In the genomic region with DNA sequence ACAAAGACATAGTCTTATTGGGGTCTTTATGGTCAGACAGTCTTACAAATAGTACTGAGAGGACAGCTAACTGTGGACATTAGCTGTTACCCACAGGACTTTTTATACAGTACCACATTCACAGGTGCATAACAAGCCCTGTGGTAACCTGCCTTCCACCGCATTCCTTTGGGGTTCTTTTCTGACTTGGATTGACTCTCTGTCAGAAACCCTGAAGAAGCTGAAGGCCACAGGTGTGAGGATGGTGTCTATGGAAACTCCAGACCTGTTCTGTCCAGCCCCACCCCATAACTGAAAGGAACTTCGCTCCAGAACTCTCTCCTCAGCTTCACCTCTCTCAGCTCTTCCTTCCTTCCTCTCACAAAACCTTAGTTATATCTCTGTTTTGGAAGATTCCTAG, we compare ENCODE assay signal across 17 mouse cellular contexts. TPM values are rescaled to one million over a fixed set of nuclear protein-coding genes. Genes with fewer than 3 reads are reported as not detected.
"Had no signal": no experiment of that assay in that cellular context is flagged by ENCODE, and none has a peak within 500 bp of the region (broad histone marks: within the 10 kb centered on the region; RNA-seq: fewer than 3 reads in every experiment).

No protein-coding gene starts in this region.

- H3K4me1 ChIP-seq: neural tube, embryonic 13.5 days; neural tube, embryonic 15.5 days had no signal

- H3K9me3 ChIP-seq: neural tube, embryonic 13.5 days; neural tube, embryonic 15.5 days; stomach, embryonic 15.5 days had no signal

- H3K36me3 ChIP-seq: neural tube, embryonic 13.5 days; neural tube, embryonic 15.5 days; stomach, embryonic 15.5 days had no signal

- H3K27ac ChIP-seq: neural tube, embryonic 13.5 days; neural tube, embryonic 15.5 days; stomach, postnatal 0 days had no signal

- H3K27me3 ChIP-seq: neural tube, embryonic 13.5 days; neural tube, embryonic 15.5 days; stomach, embryonic 15.5 days had no signal

- H3K9ac ChIP-seq: neural tube, embryonic 13.5 days; neural tube, embryonic 15.5 days; stomach, embryonic 15.5 days had no signal

- DNase-seq: retina, postnatal 1 day; right cerebral cortex, adult 18-20 months; right cerebral cortex, postnatal 14 days; right cerebral cortex, postnatal 25 days; right cerebral cortex, postnatal 4 days; spleen, adult 18-20 months; thymus, adult 18-20 months; thymus, adult 2 months; thymus, postnatal 14 days; thymus, postnatal 25 days; thymus, postnatal 36 days; thymus, postnatal 4 days had no signal

- H3K4me3 ChIP-seq: neural tube, embryonic 13.5 days; neural tube, embryonic 15.5 days; stomach, embryonic 15.5 days had no signal

RNA-seq across cellular contexts. Expression of a gene that starts 10.6 kb away (rescaled TPM):
- total RNA-seq: neutrophil, adult 5-6 weeks had no signal
- polyA plus RNA-seq: neural tube, embryonic 13.5 days had no signal
